Mouse (Mus musculus) small intestine, adult 2 months (tissue): ENCODE data around the gene Gm10300. TPM values are rescaled to one million over a fixed set of nuclear protein-coding genes. Genes with fewer than 3 reads are reported as not detected.

Source experiments
- H3K27ac ChIP-seq: fragments of 200-500 bp; 2 replicates; pipeline ENCODE4 v1.5.1; 2012; ENCODE audit warnings: low read depth, low read length, control low read depth, inconsistent platforms; ENCODE audit not compliant: insufficient read depth
- H3K27me3 ChIP-seq: fragments of 200-500 bp; 2 replicates; pipeline ENCODE4 v1.6.1; 2012; ENCODE audit warnings: mild to moderate bottlenecking, moderate library complexity, low read length, inconsistent platforms; ENCODE audit not compliant: control insufficient read depth, insufficient read depth
- H3K36me3 ChIP-seq: fragments of 200-500 bp; 2 replicates; pipeline ENCODE4 v1.6.1; 2012; ENCODE audit warnings: mild to moderate bottlenecking, low read length, control low read depth, inconsistent platforms; ENCODE audit not compliant: control insufficient read depth, insufficient read depth
- H3K4me1 ChIP-seq: fragments of 200-500 bp; 2 replicates; pipeline ENCODE4 v1.6.1; 2012; ENCODE audit warnings: low read length, inconsistent platforms, mixed read lengths; ENCODE audit not compliant: control insufficient read depth, insufficient read depth, insufficient read length
- H3K4me3 ChIP-seq: fragments of 200-500 bp; 2 replicates; pipeline ENCODE4 v1.5.1; 2012; ENCODE audit warnings: low read depth, mild to moderate bottlenecking, control low read depth, inconsistent platforms, low read length, moderate library complexity
- CTCF ChIP-seq: fragments of 200-500 bp; IDR thresholded peaks from 2 replicates; pipeline ENCODE4 v1.5.1; 2012; ENCODE audit warnings: low read depth, mild to moderate bottlenecking, control low read depth, inconsistent platforms, low read length, moderate library complexity, mixed read lengths; ENCODE audit not compliant: insufficient replicate concordance, insufficient read length; ENCODE audit errors: extremely low read depth
- POLR2A ChIP-seq: fragments of 200-500 bp; IDR thresholded peaks from 2 replicates; pipeline ENCODE4 v1.6.1; 2012; ENCODE audit warnings: low read depth, mild to moderate bottlenecking, control low read depth, inconsistent platforms, low read length, moderate library complexity
- WGBS: fragments of 180-500 bp; shearing (Covaris S2); methylation state at CpG from one replicate; pipeline ENCODE4 v1.1.7; 2018; 5-methylcytosine and 5-hydroxymethylcytosine counted together
- polyA plus RNA-seq: library from polyadenylated mRNA; depleted of rRNA; stranded (reverse); fragments of >200 nt; gene quantifications from 2 replicates; pipeline ENCODE4 v1.2.3, GENCODE M21; 2012; rRNA removed

Gm10300 gene
- polyA plus RNA-seq, 1 experiment = 0.06 TPM

DNA sequence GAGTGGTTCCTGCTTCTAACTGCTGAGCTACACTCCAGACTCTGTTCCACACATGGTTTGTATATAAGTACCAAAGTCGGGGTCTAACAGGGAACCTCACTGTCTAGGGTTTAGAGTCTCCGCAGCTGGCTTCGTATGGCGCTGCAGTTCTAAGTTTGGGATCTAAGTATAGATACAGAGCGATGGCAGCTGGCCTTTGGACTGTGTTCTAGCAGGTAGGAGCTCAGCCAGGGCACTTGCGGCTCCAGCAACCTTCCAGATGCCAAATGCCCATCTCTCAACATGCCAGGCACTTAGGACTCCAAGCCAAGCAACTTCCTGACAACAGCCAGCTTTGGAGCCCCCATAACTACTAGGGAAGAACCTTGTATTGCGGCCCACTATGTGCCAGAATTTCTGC lies 33.7 kb downstream of the Gm10300 start:
- Histone ChIP-seq H3K27ac (no peak overlapping the region), H3K27me3 (no peaks in the 10 kb centered on the region), H3K4me3 (no peak overlapping the region), H3K36me3 (no peaks in the 10 kb centered on the region), H3K4me1 (no peaks in the 10 kb centered on the region; the same call in 1 of the 2 replicates)
- 81% methylated on average over 7 of the region's 7 CpGs for whole genome bisulfite sequencing
- TF ChIP-seq CTCF = no peak
- no peak for TF ChIP-seq POLR2A

DNA sequence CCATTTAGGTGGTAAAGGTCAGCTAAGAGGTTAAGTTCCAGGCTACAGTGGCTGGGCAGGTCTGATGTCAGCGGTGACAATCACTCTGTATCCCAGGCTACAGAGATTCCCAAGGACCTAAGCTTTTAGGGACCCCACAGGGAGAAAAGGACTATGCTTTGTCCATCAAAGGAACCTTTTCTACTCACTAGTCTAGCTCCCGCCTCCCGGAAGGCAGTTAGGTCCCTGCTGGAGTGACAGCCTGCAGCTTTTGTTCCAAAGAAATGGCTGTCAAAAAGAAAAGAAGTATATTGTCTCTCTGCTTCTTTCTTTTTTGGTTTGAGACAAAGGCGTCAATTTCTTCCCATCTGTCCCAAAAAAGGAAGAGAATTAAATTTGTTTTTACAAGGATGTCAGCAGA lies 36.7 kb downstream of the Gm10300 start:
- no peak overlapping the region for H3K27ac ChIP-seq
- TF ChIP-seq POLR2A (no peak), CTCF (no peak)
- peaks cover 4% of the 10 kb centered on the region for H3K4me1 ChIP-seq
- no peaks in the 10 kb centered on the region for H3K27me3 ChIP-seq
- no peak overlapping the region for H3K4me3 ChIP-seq
- 83% methylated on average over 4 of the region's 4 CpGs for WGBS
- no peaks in the 10 kb centered on the region for H3K36me3 ChIP-seq

DNA sequence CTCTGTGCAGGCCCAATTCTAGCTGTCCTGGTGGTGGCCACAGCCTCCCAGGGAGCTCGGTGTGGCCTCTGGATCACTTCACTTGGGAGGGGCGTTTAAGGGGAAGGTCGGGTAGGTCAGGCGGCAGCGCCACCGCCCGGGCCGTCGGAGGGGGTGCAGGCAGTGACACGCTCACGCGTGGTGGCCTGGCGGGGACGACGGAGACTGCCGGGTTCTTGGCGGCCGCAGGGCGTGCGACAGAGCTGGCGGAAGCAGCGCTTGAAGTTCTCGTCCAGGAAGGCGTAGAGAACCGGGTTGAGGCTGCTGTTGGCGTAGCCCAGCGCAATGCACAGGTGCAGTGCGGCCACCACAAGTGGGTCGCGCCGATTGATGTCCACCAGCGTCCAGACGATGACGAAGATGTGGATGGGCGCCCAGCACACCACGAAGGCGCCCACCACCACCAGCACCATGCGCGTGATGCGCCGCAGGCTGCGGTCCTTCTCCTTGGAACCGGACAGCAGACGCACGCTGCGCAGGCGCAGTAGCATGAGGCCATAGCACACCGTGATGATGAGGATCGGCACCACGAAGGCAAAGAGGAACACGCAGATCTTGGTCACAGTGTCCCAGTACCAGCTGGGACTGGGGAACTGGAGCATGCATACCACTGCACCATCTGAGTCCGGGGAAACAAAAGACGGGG lies 39.1 kb downstream of the Gm10300 start:
- no peak overlapping the region for H3K27ac ChIP-seq
- H3K4me3 ChIP-seq = peak overlapping the region; percentile 64
- no peaks in the 10 kb centered on the region for H3K27me3 ChIP-seq
- WGBS = 36% methylated on average over 53 of the region's 53 CpGs
- H3K36me3 ChIP-seq = no peaks in the 10 kb centered on the region
- peaks cover 4% of the 10 kb centered on the region for H3K4me1 ChIP-seq
- no peak for TF ChIP-seq POLR2A
- no peak for TF ChIP-seq CTCF

DNA sequence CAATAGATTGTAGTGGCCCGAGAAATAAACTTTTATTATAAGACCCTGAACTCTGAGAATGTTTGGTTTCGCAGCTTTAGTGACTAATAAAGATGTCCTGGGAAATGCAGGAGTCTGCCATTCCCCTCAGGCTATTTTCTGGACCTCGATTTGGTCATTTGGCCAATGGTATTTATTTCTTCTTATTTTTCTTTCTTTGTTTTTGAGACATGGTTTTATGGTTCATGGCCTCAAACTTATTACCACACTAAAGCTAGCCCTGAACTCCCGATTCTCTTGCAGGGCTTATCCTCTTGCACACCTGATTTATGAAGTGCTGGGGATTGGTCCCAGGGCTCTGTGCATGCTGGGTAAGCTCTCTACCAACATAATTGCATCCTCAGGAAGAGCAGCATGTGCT lies 41.8 kb downstream of the Gm10300 start:
- no peak overlapping the region for H3K27ac ChIP-seq
- no peak for TF ChIP-seq CTCF
- H3K36me3 ChIP-seq = no peaks in the 10 kb centered on the region
- H3K4me1 ChIP-seq = peaks cover 4% of the 10 kb centered on the region
- H3K4me3 ChIP-seq = no peak overlapping the region
- WGBS = 61% methylated on average over 4 of the region's 4 CpGs
- H3K27me3 ChIP-seq = no peaks in the 10 kb centered on the region

DNA sequence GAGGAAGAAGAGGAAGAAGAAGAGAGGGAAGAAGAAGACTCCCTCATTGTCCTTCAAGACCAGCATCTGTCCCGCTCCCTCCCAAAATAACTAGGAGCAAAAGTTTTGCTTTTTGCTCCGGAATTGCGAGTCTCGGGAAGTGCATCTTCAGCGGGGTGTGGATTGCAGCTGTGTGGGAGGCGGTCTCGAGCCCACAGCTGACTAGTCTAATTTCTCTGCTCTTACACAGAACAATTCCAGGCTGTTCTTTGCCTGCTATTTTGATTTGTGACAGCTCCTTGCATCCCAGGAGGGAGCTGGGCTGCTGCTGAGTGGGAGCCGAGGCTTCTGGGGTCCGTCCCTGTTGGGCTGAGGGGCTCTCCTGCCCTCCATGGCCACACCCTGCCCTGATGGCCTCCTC lies 45.1 kb downstream of the Gm10300 start:
- Histone ChIP-seq H3K27ac (no peak overlapping the region), H3K4me1 (no peaks in the 10 kb centered on the region; the same call in 1 of the 2 replicates), H3K27me3 (no peaks in the 10 kb centered on the region), H3K4me3 (no peak overlapping the region), H3K36me3 (no peaks in the 10 kb centered on the region)
- TF ChIP-seq POLR2A (no peak), CTCF (no peak)
- WGBS = 62% methylated on average over 9 of the region's 9 CpGs

DNA sequence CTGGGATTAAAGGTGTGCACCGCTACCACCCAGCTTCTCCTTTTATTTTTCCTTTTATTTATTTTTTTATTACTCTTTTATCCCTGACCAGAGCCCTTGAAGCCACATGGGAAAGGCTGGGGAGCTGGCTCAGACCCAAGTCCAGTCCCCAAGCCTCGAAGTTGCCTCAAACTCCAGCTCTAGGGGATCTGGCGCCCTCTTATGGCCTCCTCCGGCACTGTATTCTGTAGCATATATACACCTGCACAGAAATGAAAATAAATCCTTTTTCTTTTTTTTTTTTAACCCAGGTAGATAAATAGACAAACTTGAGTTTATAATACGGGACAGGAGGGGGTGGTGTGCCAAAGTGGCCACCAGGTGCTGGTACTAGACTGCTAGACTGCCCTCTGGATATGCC lies 47.2 kb downstream of the Gm10300 start:
- TF ChIP-seq CTCF (peak; percentile 35; the same call in 1 of the 2 replicates), POLR2A (no peak)
- H3K36me3 ChIP-seq = no peaks in the 10 kb centered on the region
- peaks cover 1% of the 10 kb centered on the region; the same call in 1 of the 2 replicates for H3K4me1 ChIP-seq
- H3K27ac ChIP-seq = no peak overlapping the region
- H3K4me3 ChIP-seq = no peak overlapping the region
- no peaks in the 10 kb centered on the region for H3K27me3 ChIP-seq
- 73% methylated on average over 5 of the region's 5 CpGs for WGBS

DNA sequence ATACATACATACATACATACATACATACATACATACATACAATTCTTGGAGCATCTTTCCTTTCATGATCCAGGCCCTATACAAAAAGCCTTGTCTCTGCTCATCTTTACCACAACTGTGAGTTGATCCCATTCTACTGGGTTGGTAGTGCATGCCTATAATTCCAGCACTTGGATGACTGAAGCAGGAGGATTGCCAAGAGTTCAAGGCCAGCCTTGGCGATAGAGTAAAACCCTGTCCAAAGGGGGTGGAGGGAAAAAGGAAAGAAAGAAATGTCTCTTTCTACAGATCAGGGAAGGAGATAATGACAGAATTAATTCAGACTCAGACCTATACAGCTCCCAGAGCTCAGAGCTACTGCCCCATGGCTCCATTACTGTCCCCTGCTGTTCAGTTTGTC lies 48.7 kb downstream of the Gm10300 start:
- no peaks in the 10 kb centered on the region for H3K27me3 ChIP-seq
- WGBS = 48% methylated on average over 1 of the region's 1 CpGs
- no peak for TF ChIP-seq CTCF
- TF ChIP-seq POLR2A = no peak
- no peaks in the 10 kb centered on the region for H3K36me3 ChIP-seq
- H3K4me1 ChIP-seq = peaks cover 6% of the 10 kb centered on the region; the same call in 1 of the 2 replicates
- H3K27ac ChIP-seq = no peak overlapping the region
- no peak overlapping the region for H3K4me3 ChIP-seq

Other genes with a start within 250 kb of the Gm10300 start
- 4.2 and 5.4 TPM in 2 replicates for gene Ptpru, start 236.4 kb upstream of the Gm10300 start, polyA plus RNA-seq
- 20.9 and 23.1 TPM in 2 replicates for gene Mecr, start 231.2 kb upstream of the Gm10300 start, polyA plus RNA-seq
- gene Srsf4, start 201.1 kb upstream of the Gm10300 start, polyA plus RNA-seq = 16.3 and 31.5 TPM in 2 replicates
- gene Tmem200b, start 152.9 kb upstream of the Gm10300 start, polyA plus RNA-seq = 9.1 and 10.4 TPM in 2 replicates
- gene Epb41, start 624 bp downstream of the Gm10300 start, polyA plus RNA-seq = 11.1 and 15.7 TPM in 2 replicates
- 0.28 and 0.60 TPM in 2 replicates for gene Oprd1, start 69.8 kb downstream of the Gm10300 start, polyA plus RNA-seq
- gene Ythdf2, start 137.6 kb downstream of the Gm10300 start, polyA plus RNA-seq = 7.0 and 14.5 TPM in 2 replicates
- 6.8 and 13.5 TPM in 2 replicates for gene Gmeb1, start 186.9 kb downstream of the Gm10300 start, polyA plus RNA-seq
- 1.3 and 4.5 TPM in 2 replicates for gene Taf12, start 199.7 kb downstream of the Gm10300 start, polyA plus RNA-seq
- gene Rab42, start 228.7 kb downstream of the Gm10300 start, polyA plus RNA-seq = 0.70 and 0.98 TPM in 2 replicates